Mouse (Mus musculus) C2C12 (cell line): ENCODE measurements at regions not wholly inside any gene's neighbourhood (a gene's known extent, or its start where the extent isn't known, plus 50 kb on each side); places are given as distances from the start of the nearest gene placed in this dataset.
"Not testable (repeated sequence)": the region's sequence is repeated elsewhere in the genome, so short reads cannot be mapped to it uniquely, and the experiment has no call there.

Experiments
- H3K27me3 ChIP-seq: one replicate; pipeline ENCODE4 v1.6.1; 2011; ENCODE audit not compliant: control insufficient read depth, insufficient read depth, insufficient read length
- H3K36me3 ChIP-seq: one replicate; pipeline ENCODE4 v1.6.1; 2011; ENCODE audit not compliant: control insufficient read depth, insufficient read depth
- H3K4me3 ChIP-seq: one replicate; pipeline ENCODE4 v1.5.1; 2011; ENCODE audit warnings: mild to moderate bottlenecking, control low read depth; ENCODE audit not compliant: poor library complexity, insufficient read depth, severe bottlenecking
- H3K79me2 ChIP-seq: one replicate; pipeline ENCODE4 v1.6.1; 2011; ENCODE audit not compliant: control insufficient read depth, insufficient read depth
- H3K79me3 ChIP-seq: one replicate; pipeline ENCODE4 v1.6.1; 2011; ENCODE audit warnings: low read depth, control low read depth
- H3ac ChIP-seq: one replicate; pipeline ENCODE3; 2011; ENCODE audit warnings: low read depth; ENCODE audit not compliant: control insufficient read depth, insufficient read length
- CEBPB ChIP-seq: IDR thresholded peaks from one replicate; pipeline ENCODE4 v1.6.1; 2011; ENCODE audit warnings: low read depth, mild to moderate bottlenecking, control low read depth, moderate library complexity
- CTCF ChIP-seq: IDR thresholded peaks from one replicate; pipeline ENCODE4 v1.5.1; 2011; ENCODE audit not compliant: control insufficient read depth, insufficient read depth, insufficient read length
- FOSL1 ChIP-seq: IDR thresholded peaks from one replicate; pipeline ENCODE4 v1.8.0; 2011; ENCODE audit warnings: mild to moderate bottlenecking, low read length; ENCODE audit not compliant: poor library complexity, insufficient read depth, severe bottlenecking
- MAX ChIP-seq: IDR thresholded peaks from one replicate; pipeline ENCODE4 v1.6.1; 2011; ENCODE audit warnings: mild to moderate bottlenecking, control low read depth
- MYOD1 ChIP-seq: IDR thresholded peaks from one replicate; pipeline ENCODE4 v1.6.1; 2011; ENCODE audit warnings: low read depth; ENCODE audit not compliant: control insufficient read depth, insufficient read length
- MYOG ChIP-seq: IDR thresholded peaks from one replicate; pipeline ENCODE4 v1.6.1; 2011; ENCODE audit not compliant: control insufficient read depth, insufficient read length; ENCODE audit errors: extremely low read depth
- USF1 ChIP-seq: IDR thresholded peaks from one replicate; pipeline ENCODE4 v1.6.1; 2011; ENCODE audit warnings: low read depth, mild to moderate bottlenecking, control low read depth, moderate library complexity

- Histone ChIP-seq H3K79me2 (no peaks in the 10 kb centered on the region), H3ac (no peak overlapping the region), H3K36me3 (no peaks in the 10 kb centered on the region), H3K4me3 (no peak overlapping the region), H3K27me3 (no peaks in the 10 kb centered on the region), H3K79me3 (no peaks in the 10 kb centered on the region)
- TF ChIP-seq USF1, result no peak
- TF ChIP-seq FOSL1, result no peak
- TF ChIP-seq MAX, result no peak
- no peak for TF ChIP-seq MYOG
- TF ChIP-seq CTCF, result no peak
- no peak for TF ChIP-seq CEBPB
- TF ChIP-seq MYOD1, result no peak
These were observed 55.6 kb upstream of the Zfp366 start for GRCm38 (mm10) chr13:99128979-99129378.

DNA sequence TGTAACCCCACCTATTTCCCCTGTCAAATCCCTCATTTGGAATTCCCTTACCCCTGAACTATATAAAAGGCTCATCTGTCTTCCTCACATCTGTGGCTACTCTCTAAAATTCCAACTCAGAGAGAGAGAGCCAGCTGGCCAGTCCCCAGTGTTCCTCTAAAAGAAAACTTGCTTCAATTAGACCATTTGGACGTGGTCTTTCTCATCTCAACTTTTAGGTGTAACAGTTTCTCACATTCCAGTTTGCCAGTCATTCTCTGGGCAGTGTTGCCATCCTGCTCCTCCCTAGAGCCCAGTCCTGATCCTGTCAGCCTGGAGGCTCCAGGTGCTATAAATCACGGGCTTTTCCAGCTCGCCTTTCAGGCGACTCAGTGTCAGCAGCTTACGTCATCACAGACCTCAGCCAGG is 56.3 kb upstream of the Zfp366 start:
- TF ChIP-seq MAX (no peak), FOSL1 (no peak), CEBPB (no peak), MYOD1 (no peak), USF1 (no peak), CTCF (no peak)
- Histone ChIP-seq H3K79me2 (no peaks in the 10 kb centered on the region), H3K4me3 (no peak overlapping the region), H3K36me3 (no peaks in the 10 kb centered on the region), H3ac (no peak overlapping the region), H3K79me3 (no peaks in the 10 kb centered on the region), H3K27me3 (no peaks in the 10 kb centered on the region)

DNA sequence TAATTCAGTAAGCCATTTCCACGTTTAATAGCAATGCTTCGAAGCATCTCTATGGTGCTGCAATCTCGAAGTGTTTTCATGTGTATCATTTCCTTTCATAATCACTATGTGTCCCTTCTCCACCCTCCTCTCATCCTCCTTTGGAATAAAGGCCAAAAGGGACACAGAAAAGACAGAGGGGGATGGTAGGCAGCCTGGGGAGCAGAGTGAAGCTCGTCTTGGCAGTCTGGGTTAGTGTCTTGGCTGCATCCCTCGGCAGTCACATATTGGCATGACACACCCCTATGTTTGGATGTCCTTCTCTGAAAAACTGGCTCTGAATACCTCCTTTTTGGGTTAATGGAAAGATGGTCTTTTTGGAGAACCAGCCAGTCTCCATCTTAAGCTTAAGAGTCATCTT is 56.9 kb upstream of the Zfp366 start:
- no peaks in the 10 kb centered on the region for H3K27me3 ChIP-seq
- H3K79me3 ChIP-seq, result no peaks in the 10 kb centered on the region
- H3K36me3 ChIP-seq, result no peaks in the 10 kb centered on the region
- H3K79me2 ChIP-seq, result no peaks in the 10 kb centered on the region
- TF ChIP-seq MAX (no peak), FOSL1 (no peak), CEBPB (no peak), CTCF (no peak), MYOG (no peak), MYOD1 (no peak), USF1 (no peak)
- no peak overlapping the region for H3K4me3 ChIP-seq
- H3ac ChIP-seq, result no peak overlapping the region

DNA sequence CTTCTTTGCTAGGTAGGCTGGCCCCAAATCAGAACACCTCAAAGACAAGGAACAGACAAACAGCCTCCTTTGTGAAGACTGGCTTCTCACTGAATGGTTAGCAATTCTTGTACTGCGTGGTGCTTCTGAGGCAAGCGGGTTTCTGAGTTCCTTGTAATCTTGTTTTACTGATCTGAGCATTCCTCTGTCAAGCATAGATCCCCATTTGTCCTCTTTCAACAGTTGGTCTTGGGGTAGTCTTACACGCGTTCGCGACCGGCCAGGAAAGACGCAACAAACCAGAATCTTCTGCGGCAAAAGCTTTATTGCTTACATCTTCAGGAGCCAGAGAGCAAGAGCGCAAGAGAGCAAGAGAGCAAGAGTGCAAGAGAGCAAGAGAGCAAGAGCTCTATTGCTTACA is 57.7 kb upstream of the Zfp366 start:
- not testable (repeated sequence) for H3K27me3 ChIP-seq, H3K36me3 ChIP-seq, H3K79me2 ChIP-seq, H3K79me3 ChIP-seq, H3ac ChIP-seq, H3K4me3 ChIP-seq

- no peak for TF ChIP-seq CEBPB
- no peak for TF ChIP-seq USF1
- no peak for TF ChIP-seq FOSL1
- no peak for TF ChIP-seq MAX
- no peak for TF ChIP-seq MYOD1
- TF ChIP-seq CTCF, result no peak
- no peak for TF ChIP-seq MYOG
- H3K79me3 ChIP-seq, result no peaks in the 10 kb centered on the region
These were observed 58.1 kb upstream of the Zfp366 start for GRCm38 (mm10) chr13:99126538-99126937.

DNA sequence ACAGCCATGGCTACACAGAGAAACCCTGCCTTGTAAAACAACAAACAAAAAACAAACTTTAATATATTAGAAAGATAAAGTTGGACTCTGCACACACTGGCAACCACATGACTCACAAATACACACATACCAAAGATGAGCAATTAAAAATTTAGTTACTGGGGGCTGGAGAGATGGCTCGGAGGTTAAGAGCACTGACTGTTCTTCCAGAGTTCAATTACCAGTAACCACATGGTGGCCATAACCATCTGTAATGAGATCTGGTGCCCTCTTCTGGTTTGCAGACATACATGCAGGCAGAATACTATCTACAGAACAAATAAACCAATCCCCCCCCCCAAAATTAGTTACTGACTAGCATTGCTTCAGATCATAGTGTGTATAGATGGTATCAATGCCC is 58.7 kb upstream of the Zfp366 start:
- no peaks in the 10 kb centered on the region for H3K27me3 ChIP-seq
- H3K79me3 ChIP-seq, result no peaks in the 10 kb centered on the region
- H3K79me2 ChIP-seq, result no peaks in the 10 kb centered on the region
- H3K36me3 ChIP-seq, result no peaks in the 10 kb centered on the region
- H3ac ChIP-seq, result no peak overlapping the region
- no peak overlapping the region for H3K4me3 ChIP-seq
- TF ChIP-seq FOSL1 (no peak), MYOD1 (no peak), CEBPB (no peak), MYOG (no peak), USF1 (no peak), MAX (no peak), CTCF (no peak)

More at GRCm38 (mm10) chr13:99126538-99126937, 58.1 kb upstream of the Zfp366 start:
- H3K27me3 ChIP-seq, result no peaks in the 10 kb centered on the region
- H3K4me3 ChIP-seq, result no peak overlapping the region
- H3ac ChIP-seq, result no peak overlapping the region
- H3K79me2 ChIP-seq, result no peaks in the 10 kb centered on the region
- H3K36me3 ChIP-seq, result no peaks in the 10 kb centered on the region
